Mouse (Mus musculus): ENCODE data around the gene Efemp2. TPM values are rescaled to one million over a fixed set of nuclear protein-coding genes. Genes with fewer than 3 reads are reported as not detected.

Efemp2 gene
- polyA plus RNA-seq, 1 experiment from 2014 or later = 41.3 TPM

DNA sequence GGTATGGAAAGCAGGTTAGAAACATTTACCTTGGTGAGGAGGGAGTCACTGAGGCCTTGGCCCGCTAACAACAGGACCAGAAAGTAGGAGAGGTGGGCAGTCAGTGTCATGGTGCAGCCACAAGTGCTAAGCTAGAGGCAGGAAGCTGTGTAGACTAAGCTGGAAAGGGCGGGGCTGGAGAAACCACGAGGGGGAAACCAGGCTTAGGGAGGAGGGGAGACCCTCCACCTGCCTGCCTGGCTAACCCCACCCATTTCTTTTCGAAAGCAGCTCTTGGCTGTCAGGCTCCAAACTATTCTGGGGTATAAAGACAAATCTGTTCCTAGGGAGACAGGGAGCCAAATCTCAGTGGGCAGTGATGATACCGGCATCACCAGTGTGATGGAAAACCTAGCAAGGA lies 5.4 kb upstream of the Efemp2 start, which contains the start of gene Ctsw:
Ctsw (minus strand) TSS at position 134 of the 400 bp plus-strand sequence.
- Histone ChIP-seq H3K4me1 (peaks cover 17% of the 10 kb centered on the region), H3K4me3 (no peak within 1 kb of the TSS), H3K27ac (no peak within 1 kb of the TSS), H3K36me3 (replicated peaks) (peaks cover 12% of the 10 kb centered on the region; the same call in 1 of the 2 replicates), H3K27me3 (replicated peaks) (no peaks in the 10 kb centered on the region), H3K4me2 (no peak within 1 kb of the TSS), H3K9ac (no peak within 1 kb of the TSS), H3K9me3 (no peaks in the 10 kb centered on the region)
- no peak for ATAC-seq (replicated peaks)
- WGBS = 65% methylated on average over 5 of the region's 5 CpGs

- H3K4me3 ChIP-seq = no peak overlapping the region
- no peak overlapping the region for H3K9ac ChIP-seq
- no peaks in the 10 kb centered on the region for H3K9me3 ChIP-seq
- 36% methylated on average over 5 of the region's 5 CpGs for WGBS
- H3K4me1 ChIP-seq = peaks cover 23% of the 10 kb centered on the region
- H3K27me3 ChIP-seq (replicated peaks) = no peaks in the 10 kb centered on the region
- no peak overlapping the region for H3K4me2 ChIP-seq
- ATAC-seq (replicated peaks) = no peak
- H3K36me3 ChIP-seq (replicated peaks) = no peaks in the 10 kb centered on the region; the same call in 1 of the 2 replicates
- H3K27ac ChIP-seq = no peak overlapping the region
Measured at GRCm38 (mm10) chr19:5471846-5472245, 1.9 kb upstream of the Efemp2 start.

- H3K27me3 ChIP-seq (replicated peaks) = no peaks in the 10 kb centered on the region
- H3K4me1 ChIP-seq = peaks cover 23% of the 10 kb centered on the region
- no peak overlapping the region for H3K9ac ChIP-seq
- H3K4me3 ChIP-seq = no peak overlapping the region
- no peak overlapping the region for H3K4me2 ChIP-seq
- H3K27ac ChIP-seq = no peak overlapping the region
- 81% methylated on average over 3 of the region's 3 CpGs for WGBS
- no peaks in the 10 kb centered on the region for H3K9me3 ChIP-seq
- no peaks in the 10 kb centered on the region for H3K36me3 ChIP-seq (replicated peaks)
- ATAC-seq (replicated peaks) = no peak
Measured at GRCm38 (mm10) chr19:5472857-5473256, 897 bp upstream of the Efemp2 start.

GRCm38 (mm10) chr19:5474281-5475068 lies 721 bp downstream of the Efemp2 start:
- Histone ChIP-seq H3K9me3 (no peaks in the 10 kb centered on the region), H3K4me3 (peak overlapping the region; percentile 51), H3K27ac (peak overlapping the region; percentile 53), H3K36me3 (replicated peaks) (no peaks in the 10 kb centered on the region), H3K27me3 (replicated peaks) (no peaks in the 10 kb centered on the region), H3K4me2 (peak overlapping the region; percentile 87), H3K9ac (peak overlapping the region; percentile 51), H3K4me1 (peaks cover 23% of the 10 kb centered on the region)
- WGBS = under 1% methylated on average over 61 of the region's 68 CpGs
- peak; percentile 70 for ATAC-seq (replicated peaks)

- peak overlapping the region; percentile 51 for H3K9ac ChIP-seq
- no peaks in the 10 kb centered on the region for H3K27me3 ChIP-seq (replicated peaks)
- WGBS = 21% methylated on average over 13 of the region's 13 CpGs
- H3K9me3 ChIP-seq = no peaks in the 10 kb centered on the region
- peak overlapping the region; percentile 87 for H3K4me2 ChIP-seq
- H3K27ac ChIP-seq = peak overlapping the region; percentile 53
- H3K4me3 ChIP-seq = peak overlapping the region; percentile 51
- ATAC-seq (replicated peaks) = peak; percentile 32; the same call in 1 of the 2 replicates
- H3K36me3 ChIP-seq (replicated peaks) = no peaks in the 10 kb centered on the region
- H3K4me1 ChIP-seq = peaks cover 23% of the 10 kb centered on the region
Measured at GRCm38 (mm10) chr19:5475069-5475714, 1.4 kb downstream of the Efemp2 start.

DNA sequence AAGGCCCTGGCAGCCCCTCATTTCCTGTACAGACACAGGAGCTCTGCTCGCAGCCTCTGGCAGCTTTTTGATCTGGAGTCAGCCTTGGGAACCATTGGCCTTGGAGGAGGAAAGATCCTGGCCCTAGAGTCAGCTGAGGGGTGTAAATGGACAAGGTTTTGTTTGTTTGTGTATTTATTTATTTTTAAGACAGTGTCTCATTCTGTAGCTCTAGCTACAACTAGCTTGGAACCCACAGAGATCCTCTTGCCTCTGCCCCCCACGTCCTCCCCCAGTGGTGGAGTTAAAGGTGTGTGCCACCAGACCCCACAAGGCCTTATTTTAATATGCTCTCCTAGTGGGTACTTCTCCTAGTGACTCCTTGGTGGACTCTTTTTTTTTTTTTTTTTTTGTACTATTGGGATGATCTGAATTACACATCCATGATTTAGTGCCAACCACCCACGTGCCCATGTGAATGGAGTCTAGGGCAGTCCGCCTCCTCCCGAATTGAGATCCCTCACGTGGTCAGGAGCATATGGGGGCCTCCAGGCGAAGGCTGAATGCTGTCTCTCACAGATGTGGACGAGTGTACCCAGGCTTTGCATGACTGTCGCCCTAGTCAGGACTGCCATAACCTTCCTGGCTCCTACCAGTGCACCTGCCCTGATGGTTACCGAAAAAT lies 3.4 kb downstream of the Efemp2 start:
- H3K9ac ChIP-seq = no peak overlapping the region
- 86% methylated on average over 10 of the region's 10 CpGs for WGBS
- no peaks in the 10 kb centered on the region for H3K27me3 ChIP-seq (replicated peaks)

GRCm38 (mm10) chr19:5477668-5478300 lies 4.0 kb downstream of the Efemp2 start:
- Histone ChIP-seq H3K9ac (no peak overlapping the region), H3K36me3 (replicated peaks) (peaks cover 6% of the 10 kb centered on the region; the same call in 1 of the 2 replicates), H3K4me3 (no peak overlapping the region), H3K27me3 (replicated peaks) (no peaks in the 10 kb centered on the region), H3K4me1 (peaks cover 23% of the 10 kb centered on the region), H3K9me3 (no peaks in the 10 kb centered on the region), H3K27ac (no peak overlapping the region), H3K4me2 (no peak overlapping the region)
- no peak for ATAC-seq (replicated peaks)
- 90% methylated on average over 18 of the region's 18 CpGs for WGBS

More for the DNA sequence above, 3.4 kb downstream of the Efemp2 start:
- no peaks in the 10 kb centered on the region; the same call in 1 of the 2 replicates for H3K36me3 ChIP-seq (replicated peaks)
- H3K27ac ChIP-seq = no peak overlapping the region
- H3K4me2 ChIP-seq = no peak overlapping the region
- H3K9me3 ChIP-seq = no peaks in the 10 kb centered on the region
- no peak overlapping the region for H3K4me3 ChIP-seq
- no peak for ATAC-seq (replicated peaks)
- peaks cover 23% of the 10 kb centered on the region for H3K4me1 ChIP-seq

DNA sequence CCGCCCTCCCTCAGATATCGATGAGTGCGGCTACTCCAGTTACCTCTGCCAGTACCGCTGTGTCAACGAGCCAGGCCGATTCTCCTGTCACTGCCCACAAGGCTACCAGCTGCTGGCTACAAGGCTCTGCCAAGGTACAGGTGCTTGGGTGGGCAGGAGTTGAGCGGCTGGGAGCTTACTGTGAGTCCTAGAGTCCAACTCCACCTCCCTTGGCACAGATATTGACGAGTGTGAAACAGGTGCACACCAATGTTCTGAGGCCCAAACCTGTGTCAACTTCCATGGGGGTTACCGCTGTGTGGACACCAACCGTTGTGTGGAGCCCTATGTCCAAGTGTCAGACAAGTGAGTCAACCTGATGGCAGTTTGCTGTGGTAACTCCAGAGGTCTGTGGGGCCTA lies 6.3 kb downstream of the Efemp2 start:
- Histone ChIP-seq H3K4me3 (no peak overlapping the region), H3K27me3 (replicated peaks) (no peaks in the 10 kb centered on the region), H3K4me1 (peaks cover 9% of the 10 kb centered on the region), H3K27ac (no peak overlapping the region), H3K9me3 (no peaks in the 10 kb centered on the region), H3K36me3 (replicated peaks) (peaks cover 13% of the 10 kb centered on the region; the same call in 1 of the 2 replicates), H3K9ac (no peak overlapping the region), H3K4me2 (no peak overlapping the region)
- WGBS = 91% methylated on average over 10 of the region's 10 CpGs
- ATAC-seq (replicated peaks) = no peak

DNA sequence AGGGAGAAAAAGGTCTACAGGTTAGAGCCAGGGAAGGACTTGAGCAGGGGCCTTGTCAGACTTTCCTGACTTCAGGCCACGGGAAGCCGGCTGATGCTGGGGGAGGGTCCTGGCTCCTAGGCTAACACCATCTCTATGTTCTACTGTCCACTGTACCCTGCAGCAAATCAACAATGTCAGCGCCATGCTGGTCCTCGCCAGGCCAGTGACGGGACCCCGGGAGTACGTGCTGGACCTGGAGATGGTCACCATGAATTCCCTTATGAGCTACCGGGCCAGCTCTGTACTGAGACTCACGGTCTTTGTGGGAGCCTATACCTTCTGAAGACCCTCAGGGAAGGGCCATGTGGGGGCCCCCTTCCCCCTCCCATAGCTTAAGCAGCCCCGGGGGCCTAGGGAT lies 7.6 kb downstream of the Efemp2 start:
- ATAC-seq (replicated peaks) = no peak
- H3K36me3 ChIP-seq (replicated peaks) = peaks cover 13% of the 10 kb centered on the region; the same call in 1 of the 2 replicates
- 94% methylated on average over 10 of the region's 10 CpGs for WGBS
- H3K9me3 ChIP-seq = no peaks in the 10 kb centered on the region
- peaks cover 2% of the 10 kb centered on the region for H3K4me1 ChIP-seq
- no peak overlapping the region for H3K9ac ChIP-seq
- H3K4me2 ChIP-seq = no peak overlapping the region
- H3K27ac ChIP-seq = no peak overlapping the region
- no peak overlapping the region for H3K4me3 ChIP-seq
- no peaks in the 10 kb centered on the region for H3K27me3 ChIP-seq (replicated peaks)

DNA sequence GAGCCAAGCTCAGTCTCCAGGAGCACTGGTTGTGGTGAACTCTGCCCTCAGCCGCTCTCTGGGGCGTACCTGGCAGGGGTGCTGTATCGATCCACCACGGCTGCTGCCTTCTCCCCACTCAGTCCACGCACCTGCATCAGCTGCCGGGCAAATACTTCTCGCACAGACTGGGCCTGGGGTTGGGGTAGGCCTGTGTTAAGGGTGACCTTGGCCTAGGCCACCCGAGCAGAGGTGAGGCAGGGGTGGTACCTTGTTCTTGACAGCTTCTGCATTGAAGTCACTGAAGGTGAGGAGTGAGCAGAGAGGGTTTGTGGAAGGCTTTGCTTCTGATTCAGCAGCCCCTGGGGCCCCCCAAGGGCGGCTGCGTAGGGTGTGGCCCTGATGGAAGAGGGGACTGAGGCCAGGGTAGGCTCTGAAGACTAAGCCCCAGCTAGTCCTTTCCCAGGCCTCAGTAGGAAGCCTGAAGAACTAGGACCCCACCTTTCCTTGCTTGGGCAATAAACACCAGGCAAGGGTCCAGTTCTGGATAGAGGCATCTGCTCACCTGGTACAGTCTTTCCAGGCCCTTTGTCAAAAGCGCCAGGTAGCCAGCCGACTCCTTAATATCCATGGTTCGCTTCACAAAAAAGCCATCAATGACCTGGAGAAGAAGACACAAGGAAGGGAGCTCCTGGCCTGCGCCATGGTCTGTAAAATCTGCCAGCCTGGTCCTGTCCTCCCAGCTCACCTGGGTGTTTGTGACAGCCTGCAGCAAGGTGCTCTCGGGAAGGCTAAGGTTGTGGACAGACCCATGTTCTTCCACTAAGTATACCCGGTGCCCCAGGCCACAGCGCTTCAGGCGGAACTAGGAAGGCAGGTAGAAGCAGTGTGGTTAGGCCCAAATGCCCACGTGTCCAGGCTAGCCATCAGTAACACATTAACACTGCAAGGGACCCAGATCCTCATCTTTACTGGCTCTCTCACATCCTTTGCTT lies 9.9 kb downstream of the Efemp2 start:
- WGBS = 91% methylated on average over 19 of the region's 19 CpGs
- no peak overlapping the region for H3K4me2 ChIP-seq
- no peak overlapping the region for H3K27ac ChIP-seq
- ATAC-seq (replicated peaks) = no peak
- H3K4me1 ChIP-seq = peaks cover 19% of the 10 kb centered on the region
- no peaks in the 10 kb centered on the region for H3K9me3 ChIP-seq
- H3K9ac ChIP-seq = no peak overlapping the region
- H3K27me3 ChIP-seq (replicated peaks) = no peaks in the 10 kb centered on the region
- peaks cover 13% of the 10 kb centered on the region; the same call in 1 of the 2 replicates for H3K36me3 ChIP-seq (replicated peaks)
- H3K4me3 ChIP-seq = no peak overlapping the region

- H3K36me3 ChIP-seq (replicated peaks) = peaks cover 13% of the 10 kb centered on the region; the same call in 1 of the 2 replicates
- H3K9me3 ChIP-seq = no peaks in the 10 kb centered on the region
- no peaks in the 10 kb centered on the region for H3K27me3 ChIP-seq (replicated peaks)
- no peak for ATAC-seq (replicated peaks)
- no peak overlapping the region for H3K27ac ChIP-seq
- no peak overlapping the region for H3K4me2 ChIP-seq
- 90% methylated on average over 5 of the region's 5 CpGs for WGBS
- H3K4me3 ChIP-seq = no peak overlapping the region
- no peak overlapping the region for H3K9ac ChIP-seq
- H3K4me1 ChIP-seq = peaks cover 26% of the 10 kb centered on the region
Measured at GRCm38 (mm10) chr19:5484496-5484895, 10.7 kb downstream of the Efemp2 start.

Measured in midbrain, embryonic 15.5 days (tissue).